Mouse (Mus musculus) ES-Bruce4 (cell line): ENCODE measurements around the gene Pprc1.

ENCODE experiments used
- CTCF ChIP-seq: IDR thresholded peaks from one replicate; pipeline ENCODE4 v1.8.1; 2011; ENCODE audit warnings: low read depth, low read length
- EP300 ChIP-seq: IDR thresholded peaks from 2 replicates; pipeline ENCODE4 v1.6.1; 2011; ENCODE audit warnings: low read depth, low read length; ENCODE audit not compliant: insufficient read depth
- POLR2A ChIP-seq: IDR thresholded peaks from one replicate; pipeline ENCODE4 v1.8.1; 2011; ENCODE audit warnings: low read length; ENCODE audit not compliant: insufficient read depth

- TF ChIP-seq CTCF, result no peak
- no peak for TF ChIP-seq POLR2A
- TF ChIP-seq EP300, result peak; percentile 80
Observed at GRCm38 (mm10) chr19:46037243-46037924, 7.3 kb upstream of the Pprc1 start.
